Comparison of ENCODE assay signal across 8 mouse cellular contexts in the genomic region with DNA sequence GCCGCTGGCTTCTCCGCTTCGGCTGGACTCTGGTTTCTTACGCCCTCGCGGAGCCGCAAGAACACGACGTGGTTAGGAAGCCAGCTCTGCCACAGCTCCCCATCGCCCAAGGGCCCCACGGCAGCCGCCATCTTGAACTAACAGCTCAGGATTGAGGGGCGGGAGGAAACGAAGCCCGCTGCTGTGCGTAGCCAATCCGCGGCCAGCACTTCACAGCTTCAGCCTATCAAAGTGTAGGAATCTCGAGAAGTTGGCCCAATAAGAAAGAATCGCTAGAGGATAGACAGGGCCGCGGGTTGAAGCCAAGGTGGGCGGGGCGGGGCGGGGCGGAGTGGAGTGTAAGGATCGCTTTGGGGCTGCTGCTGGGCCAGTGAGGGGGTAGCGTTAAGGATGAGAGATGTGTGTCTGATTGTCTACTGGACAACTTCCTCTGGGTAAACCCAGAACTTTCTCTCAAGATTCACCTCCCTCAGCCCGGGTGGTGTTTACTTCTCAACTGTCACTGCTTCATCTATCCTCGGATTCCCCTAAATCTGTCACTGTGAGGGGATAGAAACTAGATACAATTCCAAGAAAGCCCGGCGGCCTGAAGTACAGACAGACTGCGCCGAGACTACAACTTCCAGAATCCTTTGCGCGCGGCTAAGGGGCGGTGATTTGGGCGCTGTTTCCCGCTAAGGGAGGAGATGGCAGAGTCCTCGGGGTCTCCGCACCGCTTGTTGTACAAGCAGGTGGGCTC. TPM values are rescaled to one million over a fixed set of nuclear protein-coding genes. Genes with fewer than 3 reads are reported as not detected.
DNase-seq lines count a peak whose midpoint lies in the region; ATAC-seq and TF ChIP-seq lines count a peak whose summit lies in the region.

Nup88 (minus strand) TSS at position 153 of the 739 bp plus-strand sequence.
Rpain (plus strand) TSS at position 393 of the 739 bp plus-strand sequence.

- no peaks in the 10 kb centered on the region for H3K27me3 ChIP-seq in hindbrain, embryonic 10.5 days (ENCODE audit: insufficient read depth, poor library complexity, severe bottlenecking)
- no peaks in the 10 kb centered on the region for H3K27me3 ChIP-seq in lung, postnatal 0 days (replicated peaks; ENCODE audit: insufficient read depth, low read length)

- H3K27ac ChIP-seq in hindbrain, embryonic 10.5 days = peak within 1 kb of the TSS; percentile 94
- peak within 1 kb of the TSS; percentile 87 for H3K27ac ChIP-seq in lung, postnatal 0 days (ENCODE audit: low read length)

- H3K4me2 ChIP-seq in lung, postnatal 0 days (replicated peaks; ENCODE audit: low read depth, low read length) = peak within 1 kb of the TSS; percentile 72

- peak within 1 kb of the TSS; percentile 93 for H3K4me3 ChIP-seq in hindbrain, embryonic 10.5 days
- H3K4me3 ChIP-seq in lung, postnatal 0 days (ENCODE audit: low read depth, low read length) = peak within 1 kb of the TSS; percentile 90

- H3K4me1 ChIP-seq in hindbrain, embryonic 10.5 days (replicated peaks) = peaks cover 22% of the 10 kb centered on the region
- no peaks in the 10 kb centered on the region for H3K4me1 ChIP-seq in lung, postnatal 0 days (ENCODE audit: insufficient read depth, low read depth, low read length)

- under 1% methylated on average over 43 of the region's 43 CpGs for WGBS in hindbrain, embryonic 10.5 days
- under 1% methylated on average over 43 of the region's 43 CpGs for WGBS in lung, postnatal 0 days

- peak; percentile 93 for ATAC-seq in frontal cortex, adult (ENCODE audit: low TSS enrichment)
- peak; percentile 96 for ATAC-seq in lung, postnatal 0 days

- no peaks in the 10 kb centered on the region for H3K9me3 ChIP-seq in hindbrain, embryonic 10.5 days
- H3K9me3 ChIP-seq in lung, postnatal 0 days (ENCODE audit: low read length) = no peaks in the 10 kb centered on the region

- H3K9ac ChIP-seq in lung, postnatal 0 days (replicated peaks; ENCODE audit: low read depth) = peak within 1 kb of the TSS; percentile 76

- TF ChIP-seq EP300 in lung, postnatal 0 days (IDR thresholded peaks at IDR 0.05) = no peak

- peak; percentile 97 for DNase-seq in MN1 (ENCODE audit: low spot score)
- peak; percentile 96 for DNase-seq in cerebellum, adult 9-10 months
- peak; percentile 95 for DNase-seq in hindbrain, embryonic 10.5 days (ENCODE audit: low spot score)
- DNase-seq in layer of hippocampus, adult 9-11 months = peak; percentile 96
- peak; percentile 99 for DNase-seq in lung, postnatal 0 days (ENCODE audit: low spot score)
- DNase-seq in ovary, postnatal 14 days (ENCODE audit: low spot score) = peak; percentile 80
- peak; percentile 93 for DNase-seq in thymus, postnatal 14 days

- 0 out of 2 replicates have a peak, but pooled peaks have one; percentile 1 for TF ChIP-seq CTCF in lung, postnatal 0 days (IDR thresholded peaks at IDR 0.05)

- H3K36me3 ChIP-seq in hindbrain, embryonic 10.5 days = peaks cover 54% of the 10 kb centered on the region
- H3K36me3 ChIP-seq in lung, postnatal 0 days (ENCODE audit: insufficient read depth, low read length) = peaks cover 22% of the 10 kb centered on the region; the same call in 1 of the 2 replicates

RNA-seq across cellular contexts. Expression of gene Nup88, which starts in this region (rescaled TPM):
- 132 and 148 TPM in 2 replicates for polyA plus RNA-seq in hindbrain, embryonic 10.5 days (2016; fragmentation: Nextera tagmentation; extraction: Ambion mirVana)
- 56.6 and 58.0 TPM in 2 replicates for polyA plus RNA-seq in lung, postnatal 0 days (2015; fragmentation: Nextera tagmentation; extraction: Ambion mirVana)

RNA-seq across cellular contexts. Expression of gene Rpain, which starts in this region (rescaled TPM):
- 90.0 and 92.8 TPM in 2 replicates for polyA plus RNA-seq in hindbrain, embryonic 10.5 days (2016; fragmentation: Nextera tagmentation; extraction: Ambion mirVana)
- polyA plus RNA-seq in lung, postnatal 0 days (2015; fragmentation: Nextera tagmentation; extraction: Ambion mirVana) = 90.4 and 97.5 TPM in 2 replicates

Comparison
In these comparisons a context has a peak if more than half of its experiments do, and no peak if none do; other contexts are left out.
1. Peak in every context shown above with its lines: DNase-seq, ATAC-seq, H3K4me3 ChIP-seq and H3K27ac ChIP-seq.